Mouse (Mus musculus) urinary bladder, postnatal 36 days (tissue): ENCODE measurements around the gene Prdx6.
A peak's percentile ranks its signal among the peaks of the same experiment; 100 is the strongest.
"Not testable (repeated sequence)": the region's sequence is repeated elsewhere in the genome, so short reads cannot be mapped to it uniquely, and the experiment has no call there.

Source experiments
- DNase-seq, 2 experiments: peaks; one replicate each; pipeline ENCODE4 v3.0.0; 2022; ENCODE audit warnings: low spot score in 2 of 2, mixed read lengths in 1 of 2

The Prdx6 gene

GRCm38 (mm10) chr1:161251417-161252265, 622 bp upstream of the Prdx6 start:
- DNase-seq = no peak

GRCm38 (mm10) chr1:161250031-161250603, 902 bp downstream of the Prdx6 start:
- DNase-seq = peak in 1 of 2 experiments; percentile 18

GRCm38 (mm10) chr1:161249442-161249841, 1.6 kb downstream of the Prdx6 start:
- DNase-seq = no peak

GRCm38 (mm10) chr1:161248685-161249084, 2.3 kb downstream of the Prdx6 start:
- DNase-seq = no peak

- peak in 1 of 2 experiments; percentile 30 for DNase-seq
Measured at GRCm38 (mm10) chr1:161247643-161248580, 3.1 kb downstream of the Prdx6 start.

GRCm38 (mm10) chr1:161247176-161247575, 3.8 kb downstream of the Prdx6 start:
- DNase-seq = peak in 1 of 2 experiments; percentile 13

GRCm38 (mm10) chr1:161237750-161238149, 13.3 kb downstream of the Prdx6 start:
- no peak for DNase-seq

GRCm38 (mm10) chr1:161237339-161237738, 13.7 kb downstream of the Prdx6 start:
- DNase-seq = no peak

- DNase-seq = no peak
Measured at GRCm38 (mm10) chr1:161233226-161233839, 17.7 kb downstream of the Prdx6 start.

GRCm38 (mm10) chr1:161232181-161232580, 18.8 kb downstream of the Prdx6 start:
- no peak for DNase-seq

GRCm38 (mm10) chr1:161224837-161225236, 26.2 kb downstream of the Prdx6 start:
- DNase-seq = peak in 1 of 2 experiments; percentile 14

GRCm38 (mm10) chr1:161219816-161220215, 31.2 kb downstream of the Prdx6 start:
- no peak for DNase-seq

- no peak for DNase-seq
Measured at GRCm38 (mm10) chr1:161214465-161214864, 36.6 kb downstream of the Prdx6 start.

- no peak for DNase-seq
Measured at GRCm38 (mm10) chr1:161199856-161200255, 51.2 kb downstream of the Prdx6 start.

GRCm38 (mm10) chr1:161196364-161196763, 54.7 kb downstream of the Prdx6 start:
- DNase-seq = not testable (repeated sequence)

- peak; percentile 53 to 73 for DNase-seq
Measured at GRCm38 (mm10) chr1:161195541-161196351, 55.3 kb downstream of the Prdx6 start.

GRCm38 (mm10) chr1:161190253-161190910, 60.6 kb downstream of the Prdx6 start:
- no peak for DNase-seq
